Mouse (Mus musculus): ENCODE results near the gene Myef2. TPM values are rescaled to one million over a fixed set of nuclear protein-coding genes. Genes with fewer than 3 reads are reported as not detected.
A peak's percentile ranks its signal among the peaks of the same experiment; 100 is the strongest.

The Myef2 gene
- total and polyA plus RNA-seq, 3 experiments: 2.5 to 7.2 (median 4.8) TPM

- H3K4me3 ChIP-seq: no peak overlapping the region
- TF ChIP-seq EP300 (IDR thresholded peaks at IDR 0.05; ENCODE audit: insufficient read depth, low read depth, low read length) (no peak), POLR2A (IDR thresholded peaks at IDR 0.05; ENCODE audit: insufficient read depth, low read depth, low read length) (no peak), CTCF (IDR thresholded peaks at IDR 0.05) (no peak)
- no peaks in the 10 kb centered on the region for H3K79me2 ChIP-seq (replicated peaks; ENCODE audit: control insufficient read depth, insufficient read depth, low read length)
- no peak overlapping the region for H3K9ac ChIP-seq (ENCODE audit: low read depth, low read length)
- H3K36me3 ChIP-seq (ENCODE audit: control insufficient read depth, insufficient read depth, low read length): no peaks in the 10 kb centered on the region
- no peaks in the 10 kb centered on the region for H3K27me3 ChIP-seq (ENCODE audit: control insufficient read depth, insufficient read depth, low read length)
- no peak for DNase-seq
- H3K27ac ChIP-seq: no peak overlapping the region
- 27% methylated on average over 7 of the region's 7 CpGs for WGBS
- no peaks in the 10 kb centered on the region for H3K4me1 ChIP-seq (ENCODE audit: control insufficient read depth, insufficient read depth, low read length)
- intact Hi-C loops (cut with DNase I): no loop called here
Measured at GRCm38 (mm10) chr2:125136846-125137245, 13.4 kb upstream of the Myef2 start.

- intact Hi-C loops (cut with DNase I): no loop called here
- H3K36me3 ChIP-seq (ENCODE audit: control insufficient read depth, insufficient read depth, low read length): no peaks in the 10 kb centered on the region
- no peak within 1 kb of the TSS for H3K27ac ChIP-seq
- no peak within 1 kb of the TSS for H3K9ac ChIP-seq (ENCODE audit: low read depth, low read length)
- H3K4me3 ChIP-seq: no peak within 1 kb of the TSS
- WGBS: 2% methylated on average over 39 of the region's 39 CpGs
- peak; percentile 52 to 75 for DNase-seq
- no peaks in the 10 kb centered on the region for H3K79me2 ChIP-seq (replicated peaks; ENCODE audit: control insufficient read depth, insufficient read depth, low read length)
- TF ChIP-seq EP300 (IDR thresholded peaks at IDR 0.05; ENCODE audit: insufficient read depth, low read depth, low read length) (no peak), POLR2A (IDR thresholded peaks at IDR 0.05; ENCODE audit: insufficient read depth, low read depth, low read length) (no peak), CTCF (IDR thresholded peaks at IDR 0.05) (no peak)
- no peaks in the 10 kb centered on the region for H3K27me3 ChIP-seq (ENCODE audit: control insufficient read depth, insufficient read depth, low read length)
- no peaks in the 10 kb centered on the region for H3K4me1 ChIP-seq (ENCODE audit: control insufficient read depth, insufficient read depth, low read length)
Measured at GRCm38 (mm10) chr2:125135903-125136811, 12.7 kb upstream of the Myef2 start, which contains the start of gene Ctxn2. Gene Ctxn2, plus strand, starts transcription at chr2:125136692.

- no peaks in the 10 kb centered on the region for H3K4me1 ChIP-seq (ENCODE audit: control insufficient read depth, insufficient read depth, low read length)
- no peaks in the 10 kb centered on the region for H3K36me3 ChIP-seq (ENCODE audit: control insufficient read depth, insufficient read depth, low read length)
- TF ChIP-seq EP300 (IDR thresholded peaks at IDR 0.05; ENCODE audit: insufficient read depth, low read depth, low read length) (no peak), POLR2A (IDR thresholded peaks at IDR 0.05; ENCODE audit: insufficient read depth, low read depth, low read length) (no peak), CTCF (IDR thresholded peaks at IDR 0.05) (no peak)
- 23% methylated on average over 4 of the region's 4 CpGs for WGBS
- no peak for DNase-seq
- no peaks in the 10 kb centered on the region for H3K27me3 ChIP-seq (ENCODE audit: control insufficient read depth, insufficient read depth, low read length)
- H3K79me2 ChIP-seq (replicated peaks; ENCODE audit: control insufficient read depth, insufficient read depth, low read length): no peaks in the 10 kb centered on the region
- no peak overlapping the region for H3K27ac ChIP-seq
- intact Hi-C loops (cut with DNase I): no loop called here
- H3K4me3 ChIP-seq: no peak overlapping the region
- no peak overlapping the region for H3K9ac ChIP-seq (ENCODE audit: low read depth, low read length)
Measured at GRCm38 (mm10) chr2:125134113-125134512, 10.7 kb upstream of the Myef2 start.

- WGBS: 32% methylated on average over 3 of the region's 3 CpGs
- DNase-seq: no peak
- TF ChIP-seq EP300 (IDR thresholded peaks at IDR 0.05; ENCODE audit: insufficient read depth, low read depth, low read length): no peak
- TF ChIP-seq CTCF (IDR thresholded peaks at IDR 0.05): no peak
- TF ChIP-seq POLR2A (IDR thresholded peaks at IDR 0.05; ENCODE audit: insufficient read depth, low read depth, low read length): no peak
Measured at GRCm38 (mm10) chr2:125126792-125127191, 3.3 kb upstream of the Myef2 start.

GRCm38 (mm10) chr2:125125824-125126223 is 2.4 kb upstream of the Myef2 start:
- H3K9ac ChIP-seq (ENCODE audit: low read depth, low read length): no peak overlapping the region
- H3K27me3 ChIP-seq (ENCODE audit: control insufficient read depth, insufficient read depth, low read length): no peaks in the 10 kb centered on the region
- 29% methylated on average over 4 of the region's 4 CpGs for WGBS
- intact Hi-C loops (cut with DNase I): loop anchor here (10.0 kb wide), 1 partner anchor 521 kb away; no protein-coding TSS in a partner anchor
- no peak overlapping the region for H3K4me3 ChIP-seq
- no peak overlapping the region for H3K27ac ChIP-seq
- TF ChIP-seq EP300 (IDR thresholded peaks at IDR 0.05; ENCODE audit: insufficient read depth, low read depth, low read length) (no peak), CTCF (IDR thresholded peaks at IDR 0.05) (no peak), POLR2A (IDR thresholded peaks at IDR 0.05; ENCODE audit: insufficient read depth, low read depth, low read length) (no peak)
- H3K79me2 ChIP-seq (replicated peaks; ENCODE audit: control insufficient read depth, insufficient read depth, low read length): no peaks in the 10 kb centered on the region
- peaks cover 3% of the 10 kb centered on the region; the same call in 1 of the 2 replicates for H3K36me3 ChIP-seq (ENCODE audit: control insufficient read depth, insufficient read depth, low read length)
- H3K4me1 ChIP-seq (ENCODE audit: control insufficient read depth, insufficient read depth, low read length): peaks cover 2% of the 10 kb centered on the region
- no peak for DNase-seq

More at GRCm38 (mm10) chr2:125126792-125127191, 3.3 kb upstream of the Myef2 start:
- intact Hi-C loops (cut with DNase I): loop anchor here (10.0 kb wide), 1 partner anchor 522 kb away; no protein-coding TSS in a partner anchor
- Histone ChIP-seq H3K9ac (ENCODE audit: low read depth, low read length) (no peak overlapping the region), H3K36me3 (ENCODE audit: control insufficient read depth, insufficient read depth, low read length) (peaks cover 3% of the 10 kb centered on the region; the same call in 1 of the 2 replicates), H3K27ac (no peak overlapping the region), H3K4me1 (ENCODE audit: control insufficient read depth, insufficient read depth, low read length) (peaks cover 2% of the 10 kb centered on the region), H3K4me3 (no peak overlapping the region), H3K79me2 (replicated peaks; ENCODE audit: control insufficient read depth, insufficient read depth, low read length) (no peaks in the 10 kb centered on the region), H3K27me3 (ENCODE audit: control insufficient read depth, insufficient read depth, low read length) (no peaks in the 10 kb centered on the region)

Measured in heart, adult 2 months (tissue).